ENCODE assay signal across 7 mouse cellular contexts in genomic region chr1:155537005-155537642, GRCm38 (mm10). TPM values are rescaled to one million over a fixed set of nuclear protein-coding genes. Genes with fewer than 3 reads are reported as not detected.
DNase-seq lines count a peak whose midpoint lies in the region; ATAC-seq and TF ChIP-seq lines count a peak whose summit lies in the region.

No protein-coding gene starts in this region.

- TF ChIP-seq CTCF in liver, adult 2 months (IDR thresholded peaks at IDR 0.05; ENCODE audit: low read depth, low read length): peak; percentile 79
- TF ChIP-seq CTCF in bone marrow, adult 2 months (IDR thresholded peaks at IDR 0.05; ENCODE audit: control insufficient read depth, insufficient read depth, low read length): peak; percentile 44

- no peak for TF ChIP-seq POLR2A in liver, adult 2 months (IDR thresholded peaks at IDR 0.05; ENCODE audit: extremely low read depth, insufficient read depth, low read length)
- TF ChIP-seq POLR2A in bone marrow, adult 2 months (IDR thresholded peaks at IDR 0.05; ENCODE audit: borderline replicate concordance, control insufficient read depth, low read depth, low read length): no peak

- H3K9ac ChIP-seq in liver, adult 2 months (ENCODE audit: low read depth, low read length): no peak overlapping the region
- H3K9ac ChIP-seq in liver, embryonic 12.5 days: no peak overlapping the region
- no peak overlapping the region for H3K9ac ChIP-seq in ES-E14 (ENCODE audit: insufficient read depth, low read depth, low read length, poor library complexity, severe bottlenecking)
- H3K9ac ChIP-seq in forebrain, embryonic 14.5 days (ENCODE audit: low read length): no peak overlapping the region

- H3K27ac ChIP-seq in liver, adult 2 months (replicated peaks; ENCODE audit: insufficient read depth, low read depth, low read length): no peak overlapping the region
- no peak overlapping the region for H3K27ac ChIP-seq in liver, embryonic 12.5 days
- H3K27ac ChIP-seq in ES-E14 (ENCODE audit: insufficient read depth, low read depth, low read length, poor library complexity, severe bottlenecking): no peak overlapping the region
- no peak overlapping the region for H3K27ac ChIP-seq in bone marrow, adult 2 months (ENCODE audit: control insufficient read depth, insufficient read depth, low read depth, low read length, poor library complexity)
- no peak overlapping the region for H3K27ac ChIP-seq in forebrain, embryonic 14.5 days (ENCODE audit: low read depth, low read length)

- no peaks in the 10 kb centered on the region for H3K36me3 ChIP-seq in liver, adult 2 months (ENCODE audit: control insufficient read depth, insufficient read depth, low read length)
- no peaks in the 10 kb centered on the region for H3K36me3 ChIP-seq in liver, embryonic 12.5 days
- no peaks in the 10 kb centered on the region for H3K36me3 ChIP-seq in ES-E14 (ENCODE audit: control insufficient read depth, insufficient read depth, low read length, poor library complexity, severe bottlenecking)
- no peaks in the 10 kb centered on the region for H3K36me3 ChIP-seq in forebrain, embryonic 14.5 days (ENCODE audit: control insufficient read depth, insufficient read depth, low read length)

- H3K4me2 ChIP-seq in liver, embryonic 12.5 days: no peak overlapping the region
- H3K4me2 ChIP-seq in forebrain, embryonic 14.5 days (ENCODE audit: low read length): no peak overlapping the region

- no peaks in the 10 kb centered on the region for H3K9me3 ChIP-seq in liver, embryonic 12.5 days (replicated peaks)
- H3K9me3 ChIP-seq in ES-E14 (ENCODE audit: control insufficient read depth, insufficient read depth, low read depth, low read length): no peaks in the 10 kb centered on the region
- no peaks in the 10 kb centered on the region for H3K9me3 ChIP-seq in forebrain, embryonic 14.5 days (replicated peaks; ENCODE audit: control insufficient read depth, low read length)

- peaks cover 12% of the 10 kb centered on the region for H3K4me1 ChIP-seq in liver, adult 2 months (ENCODE audit: control insufficient read depth, insufficient read depth, low read length)
- no peaks in the 10 kb centered on the region for H3K4me1 ChIP-seq in liver, embryonic 12.5 days
- no peaks in the 10 kb centered on the region for H3K4me1 ChIP-seq in ES-E14 (ENCODE audit: control insufficient read depth in 2 of 2, insufficient read depth in 2 of 2, low read length in 2 of 2, poor library complexity in 1 of 2)
- H3K4me1 ChIP-seq in bone marrow, adult 2 months (ENCODE audit: control insufficient read depth, insufficient read depth, low read length): no peaks in the 10 kb centered on the region; the same call in 1 of the 2 replicates
- no peaks in the 10 kb centered on the region for H3K4me1 ChIP-seq in forebrain, embryonic 14.5 days (ENCODE audit: control insufficient read depth, insufficient read depth, low read length)

- ATAC-seq in liver, embryonic 12.5 days: no peak
- ATAC-seq in forebrain, embryonic 14.5 days: peak; percentile 73

- no peak overlapping the region for H3K4me3 ChIP-seq in liver, adult 2 months (ENCODE audit: insufficient read depth, low read depth, low read length)
- no peak overlapping the region for H3K4me3 ChIP-seq in liver, embryonic 12.5 days
- H3K4me3 ChIP-seq in ES-E14 (ENCODE audit: insufficient read depth in 1 of 2, low read depth in 1 of 2, low read length in 2 of 2, poor library complexity in 1 of 2, severe bottlenecking in 1 of 2): no peak overlapping the region
- H3K4me3 ChIP-seq in bone marrow, adult 2 months (replicated peaks; ENCODE audit: control insufficient read depth, low read depth, low read length): no peak overlapping the region
- no peak overlapping the region for H3K4me3 ChIP-seq in forebrain, embryonic 14.5 days (ENCODE audit: low read depth, low read length)

- DNase-seq in liver, adult 2 months (ENCODE audit: extremely low read depth, low read depth, low spot score): peak; percentile 75
- DNase-seq in ES-E14 (ENCODE audit: low read depth, low spot score): no peak
- DNase-seq in forebrain, embryonic 14.5 days (ENCODE audit: low spot score): peak; percentile 85
- DNase-seq in left cerebral cortex, postnatal 25 days (ENCODE audit: low spot score in 2 of 2): peak; percentile 66 to 70
- DNase-seq in right cerebral cortex, postnatal 4 days: peak; percentile 47

- intact Hi-C loops in left cerebral cortex, postnatal 25 days (cut with DNase I): loop anchor here (1.0 to 10.0 kb wide), 2 partner anchors 244 to 512 kb away; no protein-coding TSS in a partner anchor

- WGBS in liver, adult 2 months: 1% methylated on average over 2 of the region's 2 CpGs
- 19% methylated on average over 2 of the region's 2 CpGs for WGBS in liver, embryonic 12.5 days (ENCODE audit: insufficient replicate concordance)
- WGBS in bone marrow, adult 2 months: 4% methylated on average over 2 of the region's 2 CpGs
- 3% methylated on average over 2 of the region's 2 CpGs for WGBS in forebrain, embryonic 14.5 days

- no peaks in the 10 kb centered on the region for H3K79me2 ChIP-seq in liver, adult 2 months (ENCODE audit: control insufficient read depth, insufficient read depth, low read length)

- H3K27me3 ChIP-seq in liver, adult 2 months (ENCODE audit: control insufficient read depth, insufficient read depth, low read length): no peaks in the 10 kb centered on the region
- H3K27me3 ChIP-seq in liver, embryonic 12.5 days (replicated peaks): no peaks in the 10 kb centered on the region; the same call in 1 of the 2 replicates
- no peaks in the 10 kb centered on the region for H3K27me3 ChIP-seq in forebrain, embryonic 14.5 days (replicated peaks; ENCODE audit: control insufficient read depth, insufficient read depth, low read length)

- in situ Hi-C loops in ES-E14 (cut with MboI; ENCODE audit: low sequenced_read_pairs in 2 of 2, unreplicated experiment in 2 of 2): no loop called here

TF ChIP-seq in ES-E14, 5 proteins besides CTCF, POLR2A, EP300 and RAD21:
- TF ChIP-seq CHD2 (IDR thresholded peaks at IDR 0.05; ENCODE audit: low read depth, low read length): no peak
- TF ChIP-seq ZC3H11A (IDR thresholded peaks at IDR 0.05; ENCODE audit: borderline replicate concordance, low read depth, low read length): peak; percentile 73

RNA-seq across cellular contexts. Expression of gene Acbd6, which starts 20.8 kb away (rescaled TPM):
- total RNA-seq in liver, adult 2 months (2014; rRNA removed): 14.8 and 19.9 TPM in 2 replicates
- 71.5 and 79.6 TPM in 2 replicates for polyA plus RNA-seq in liver, adult 2 months (2012; rRNA removed)
- 87.7 and 88.9 TPM in 2 replicates for polyA plus RNA-seq in liver, embryonic 12.5 days (2016; fragmentation: Nextera tagmentation; extraction: Ambion mirVana)
- 47.6 and 49.8 TPM in 2 replicates for total RNA-seq in ES-E14 (2012; rRNA removed)
- 36.4 and 76.3 TPM in 2 replicates for polyA plus RNA-seq in bone marrow, adult 2 months (2011; ENCODE audit: insufficient read depth, insufficient read length, low replicate concordance, missing spikeins)
- 91.4 and 92.8 TPM in 2 replicates for polyA plus RNA-seq in forebrain, embryonic 14.5 days (2014; fragmentation: Nextera tagmentation; extraction: Ambion mirVana)
- 10 to 100 TPM; 88.3 to 91.6 TPM for total RNA-seq in left cerebral cortex, postnatal 25 days (2021)
